Mouse (Mus musculus): ENCODE measurements at regions not wholly inside any gene's neighbourhood (a gene's known extent, or its start where the extent isn't known, plus 50 kb on each side); places are given as distances from the start of the nearest gene placed in this dataset.
A peak's percentile ranks its signal among the peaks of the same experiment; 100 is the strongest.

- Histone ChIP-seq H3K36me3 (ENCODE audit: control insufficient read depth, insufficient read depth, low read length) (no peaks in the 10 kb centered on the region), H3K4me1 (replicated peaks; ENCODE audit: control insufficient read depth, insufficient read depth, low read length) (0 out of 2 replicates have a peak, but pooled peaks cover 2% of the 10 kb centered on the region), H3K9ac (ENCODE audit: low read length) (no peak overlapping the region), H3K4me3 (ENCODE audit: low read depth, low read length) (no peak overlapping the region), H3K9me3 (ENCODE audit: control insufficient read depth, low read length) (no peaks in the 10 kb centered on the region), H3K4me2 (ENCODE audit: low read length) (no peak overlapping the region), H3K27me3 (replicated peaks; ENCODE audit: control insufficient read depth, insufficient read depth, low read length) (no peaks in the 10 kb centered on the region), H3K27ac (ENCODE audit: low read depth) (no peak overlapping the region)
- 91% methylated on average over 11 of the region's 11 CpGs for WGBS
- DNase-seq (ENCODE audit: low spot score) (no peak), ATAC-seq (replicated peaks; ENCODE audit: low FRiP score, low TSS enrichment, low read depth) (no peak)
Measured at GRCm38 (mm10) chr1:119301258-119301657, 120.8 kb downstream of the Inhbb start.

GRCm38 (mm10) chr1:119299842-119300752 is 122.0 kb downstream of the Inhbb start:
- H3K27ac ChIP-seq (ENCODE audit: low read depth), result no peak overlapping the region

GRCm38 (mm10) chr1:119298696-119299230 is 123.3 kb downstream of the Inhbb start:
- Histone ChIP-seq H3K36me3 (ENCODE audit: control insufficient read depth, insufficient read depth, low read length) (no peaks in the 10 kb centered on the region), H3K4me3 (ENCODE audit: low read depth, low read length) (no peak overlapping the region), H3K9me3 (ENCODE audit: control insufficient read depth, low read length) (no peaks in the 10 kb centered on the region), H3K4me1 (replicated peaks; ENCODE audit: control insufficient read depth, insufficient read depth, low read length) (no peaks in the 10 kb centered on the region), H3K4me2 (ENCODE audit: low read length) (no peak overlapping the region), H3K9ac (ENCODE audit: low read length) (no peak overlapping the region), H3K27ac (ENCODE audit: low read depth) (no peak overlapping the region), H3K27me3 (replicated peaks; ENCODE audit: control insufficient read depth, insufficient read depth, low read length) (no peaks in the 10 kb centered on the region)
- DNase-seq (ENCODE audit: low spot score), result no peak
- no peak for ATAC-seq (replicated peaks; ENCODE audit: low FRiP score, low TSS enrichment, low read depth)
- 86% methylated on average over 6 of the region's 6 CpGs for whole genome bisulfite sequencing

More at GRCm38 (mm10) chr1:119299842-119300752, 122.0 kb downstream of the Inhbb start:
- DNase-seq (ENCODE audit: low spot score) (no peak), ATAC-seq (replicated peaks; ENCODE audit: low FRiP score, low TSS enrichment, low read depth) (no peak)
- Histone ChIP-seq H3K4me3 (ENCODE audit: low read depth, low read length) (no peak overlapping the region), H3K9ac (ENCODE audit: low read length) (no peak overlapping the region), H3K4me2 (ENCODE audit: low read length) (no peak overlapping the region), H3K9me3 (ENCODE audit: control insufficient read depth, low read length) (no peaks in the 10 kb centered on the region), H3K4me1 (replicated peaks; ENCODE audit: control insufficient read depth, insufficient read depth, low read length) (0 out of 2 replicates have a peak, but pooled peaks cover 2% of the 10 kb centered on the region), H3K27me3 (replicated peaks; ENCODE audit: control insufficient read depth, insufficient read depth, low read length) (no peaks in the 10 kb centered on the region), H3K36me3 (ENCODE audit: control insufficient read depth, insufficient read depth, low read length) (no peaks in the 10 kb centered on the region)
- WGBS, result 72% methylated on average over 12 of the region's 12 CpGs

- H3K4me2 ChIP-seq (ENCODE audit: low read length), result no peak overlapping the region
- no peaks in the 10 kb centered on the region for H3K27me3 ChIP-seq (replicated peaks; ENCODE audit: control insufficient read depth, insufficient read depth, low read length)
- no peak overlapping the region for H3K4me3 ChIP-seq (ENCODE audit: low read depth, low read length)
- WGBS, result 88% methylated on average over 8 of the region's 8 CpGs
- H3K9me3 ChIP-seq (ENCODE audit: control insufficient read depth, low read length), result no peaks in the 10 kb centered on the region
- H3K9ac ChIP-seq (ENCODE audit: low read length), result no peak overlapping the region
- DNase-seq (ENCODE audit: low spot score) (no peak), ATAC-seq (replicated peaks; ENCODE audit: low FRiP score, low TSS enrichment, low read depth) (no peak)
- no peak overlapping the region for H3K27ac ChIP-seq (ENCODE audit: low read depth)
- H3K4me1 ChIP-seq (replicated peaks; ENCODE audit: control insufficient read depth, insufficient read depth, low read length), result no peaks in the 10 kb centered on the region
- H3K36me3 ChIP-seq (ENCODE audit: control insufficient read depth, insufficient read depth, low read length), result no peaks in the 10 kb centered on the region
Measured at GRCm38 (mm10) chr1:119295121-119295520, 126.9 kb downstream of the Inhbb start.

- H3K4me3 ChIP-seq (ENCODE audit: low read depth, low read length), result no peak overlapping the region
- ATAC-seq (replicated peaks; ENCODE audit: low FRiP score, low TSS enrichment, low read depth), result no peak
- H3K9ac ChIP-seq (ENCODE audit: low read length), result no peak overlapping the region
- H3K4me1 ChIP-seq (replicated peaks; ENCODE audit: control insufficient read depth, insufficient read depth, low read length), result no peaks in the 10 kb centered on the region
- 85% methylated on average over 9 of the region's 9 CpGs for WGBS
- no peaks in the 10 kb centered on the region for H3K9me3 ChIP-seq (ENCODE audit: control insufficient read depth, low read length)
- H3K27ac ChIP-seq (ENCODE audit: low read depth), result no peak overlapping the region
- no peak for DNase-seq (ENCODE audit: low spot score)
- H3K27me3 ChIP-seq (replicated peaks; ENCODE audit: control insufficient read depth, insufficient read depth, low read length), result no peaks in the 10 kb centered on the region
- H3K4me2 ChIP-seq (ENCODE audit: low read length), result no peak overlapping the region
- H3K36me3 ChIP-seq (ENCODE audit: control insufficient read depth, insufficient read depth, low read length), result no peaks in the 10 kb centered on the region
Measured at GRCm38 (mm10) chr1:119293839-119294238, 128.2 kb downstream of the Inhbb start.

GRCm38 (mm10) chr1:119292216-119292615 is 129.8 kb downstream of the Inhbb start:
- H3K36me3 ChIP-seq (ENCODE audit: control insufficient read depth, insufficient read depth, low read length), result no peaks in the 10 kb centered on the region
- no peak for DNase-seq (ENCODE audit: low spot score)
- no peak overlapping the region for H3K4me2 ChIP-seq (ENCODE audit: low read length)
- H3K27ac ChIP-seq (ENCODE audit: low read depth), result no peak overlapping the region
- no peak for ATAC-seq (replicated peaks; ENCODE audit: low FRiP score, low TSS enrichment, low read depth)
- no peak overlapping the region for H3K4me3 ChIP-seq (ENCODE audit: low read depth, low read length)
- no peaks in the 10 kb centered on the region for H3K4me1 ChIP-seq (replicated peaks; ENCODE audit: control insufficient read depth, insufficient read depth, low read length)
- no peak overlapping the region for H3K9ac ChIP-seq (ENCODE audit: low read length)
- 62% methylated on average over 7 of the region's 7 CpGs for WGBS
- H3K27me3 ChIP-seq (replicated peaks; ENCODE audit: control insufficient read depth, insufficient read depth, low read length), result no peaks in the 10 kb centered on the region
- no peaks in the 10 kb centered on the region for H3K9me3 ChIP-seq (ENCODE audit: control insufficient read depth, low read length)

- peak; percentile 48; the same call in 1 of the 2 replicates for ATAC-seq (replicated peaks; ENCODE audit: low FRiP score, low TSS enrichment, low read depth)
- Histone ChIP-seq H3K36me3 (ENCODE audit: control insufficient read depth, insufficient read depth, low read length) (no peaks in the 10 kb centered on the region), H3K9ac (ENCODE audit: low read length) (no peak overlapping the region), H3K9me3 (ENCODE audit: control insufficient read depth, low read length) (no peaks in the 10 kb centered on the region), H3K4me3 (ENCODE audit: low read depth, low read length) (no peak overlapping the region), H3K4me2 (ENCODE audit: low read length) (no peak overlapping the region), H3K27ac (ENCODE audit: low read depth) (no peak overlapping the region), H3K4me1 (replicated peaks; ENCODE audit: control insufficient read depth, insufficient read depth, low read length) (no peaks in the 10 kb centered on the region), H3K27me3 (replicated peaks; ENCODE audit: control insufficient read depth, insufficient read depth, low read length) (no peaks in the 10 kb centered on the region)
- 63% methylated on average over 8 of the region's 9 CpGs for WGBS
- no peak for DNase-seq (ENCODE audit: low spot score)
Measured at GRCm38 (mm10) chr1:119290165-119290916, 131.7 kb downstream of the Inhbb start.

GRCm38 (mm10) chr1:119289516-119290164 is 132.4 kb downstream of the Inhbb start:
- Histone ChIP-seq H3K4me2 (ENCODE audit: low read length) (no peak overlapping the region), H3K9me3 (ENCODE audit: control insufficient read depth, low read length) (no peaks in the 10 kb centered on the region), H3K27me3 (replicated peaks; ENCODE audit: control insufficient read depth, insufficient read depth, low read length) (no peaks in the 10 kb centered on the region), H3K9ac (ENCODE audit: low read length) (no peak overlapping the region), H3K4me1 (replicated peaks; ENCODE audit: control insufficient read depth, insufficient read depth, low read length) (no peaks in the 10 kb centered on the region), H3K36me3 (ENCODE audit: control insufficient read depth, insufficient read depth, low read length) (no peaks in the 10 kb centered on the region), H3K27ac (ENCODE audit: low read depth) (no peak overlapping the region), H3K4me3 (ENCODE audit: low read depth, low read length) (no peak overlapping the region)
- no peak for ATAC-seq (replicated peaks; ENCODE audit: low FRiP score, low TSS enrichment, low read depth)
- WGBS, result 77% methylated on average over 11 of the region's 11 CpGs
- DNase-seq (ENCODE audit: low spot score), result no peak
